Mouse (Mus musculus) spleen, adult 2 months (tissue): ENCODE measurements around the gene Gm44805.

Experiments
- CTCF ChIP-seq: fragments of 200-500 bp; IDR thresholded peaks from 2 replicates; pipeline ENCODE4 v1.5.1; 2011; ENCODE audit warnings: mild to moderate bottlenecking, inconsistent platforms; ENCODE audit not compliant: insufficient read depth, insufficient read length, insufficient replicate concordance; ENCODE audit errors: extremely low read depth
- POLR2A ChIP-seq: fragments of 200-500 bp; IDR thresholded peaks from 2 replicates; pipeline ENCODE4 v1.6.1; 2011; ENCODE audit warnings: low read depth, low read length, inconsistent platforms

GRCm38 (mm10) chr7:19627721-19628120 is 53.5 kb downstream of the Gm44805 start:
- TF ChIP-seq POLR2A: no peak
- no peak for TF ChIP-seq CTCF
